Mouse (Mus musculus) heart, embryonic 11.5 days (tissue): Measurements from ENCODE around the gene Uspl1. TPM values are rescaled to one million over a fixed set of nuclear protein-coding genes. Genes with fewer than 3 reads are reported as not detected.

Experiments
- ATAC-seq: fragments of 200-750 bp; cut with Nextera tagmentation; replicated peaks from 2 replicates; pipeline ENCODE4 v1.8.0; 2017; ENCODE audit warnings: moderate library complexity; ENCODE audit not compliant: insufficient number of reproducible peaks, low FRiP score, low TSS enrichment
- H3K27ac ChIP-seq: fragments of 300-500 bp; sonication (generic); 2 replicates; pipeline ENCODE4 v1.5.1; 2014; ENCODE audit warnings: mild to moderate bottlenecking, low read depth, low read length
- H3K27me3 ChIP-seq: fragments of 300-500 bp; sonication (generic); 2 replicates; pipeline ENCODE4 v1.6.1; 2014; ENCODE audit warnings: mild to moderate bottlenecking, low read length, mixed read lengths; ENCODE audit not compliant: control insufficient read depth, insufficient read depth
- H3K36me3 ChIP-seq: fragments of 300-500 bp; sonication (generic); 2 replicates; pipeline ENCODE4 v1.6.1; 2014; ENCODE audit warnings: mild to moderate bottlenecking, low read length, moderate library complexity, mixed read lengths; ENCODE audit not compliant: control insufficient read depth, insufficient read depth
- H3K4me1 ChIP-seq: fragments of 300-500 bp; sonication (generic); 2 replicates; pipeline ENCODE4 v1.6.1; 2014; ENCODE audit warnings: low read length; ENCODE audit not compliant: control insufficient read depth, insufficient read depth
- H3K4me2 ChIP-seq: fragments of 300-500 bp; sonication (generic); 2 replicates; pipeline ENCODE4 v1.6.1; 2014; ENCODE audit warnings: mild to moderate bottlenecking, moderate library complexity
- H3K4me3 ChIP-seq: fragments of 300-500 bp; sonication (generic); 2 replicates; pipeline ENCODE4 v1.5.1; 2014; ENCODE audit warnings: low read depth, low read length
- H3K9ac ChIP-seq: fragments of 300-500 bp; sonication (generic); 2 replicates; pipeline ENCODE4 v1.6.1; 2014; ENCODE audit warnings: mild to moderate bottlenecking, low read depth, low read length, moderate library complexity
- H3K9me3 ChIP-seq: fragments of 300-500 bp; sonication (generic); replicated peaks from 2 replicates; pipeline ENCODE4 v1.6.1; 2016; ENCODE audit warnings: low read length; ENCODE audit not compliant: control insufficient read depth
- WGBS: fragments of 180-500 bp; shearing (Covaris S2); extraction: QIAGEN DNeasy Blood & Tissue Kit; methylation state at CpG from one replicate; pipeline ENCODE4 v1.1.7; 2014; ENCODE audit not compliant: insufficient replicate concordance; 5-methylcytosine and 5-hydroxymethylcytosine counted together
- polyA plus RNA-seq: library from polyadenylated mRNA; unstranded; fragments of >200 nt; fragmentation: Nextera tagmentation; extraction: Ambion mirVana; gene quantifications from 2 replicates; pipeline ENCODE4 v1.2.1, GENCODE M21; 2014

Gene Uspl1
- polyA plus RNA-seq, 1 experiment from 2014 or later: 42.8 TPM

- peaks cover 23% of the 10 kb centered on the region for H3K36me3 ChIP-seq
- no peak overlapping the region for H3K9ac ChIP-seq
- H3K4me1 ChIP-seq: no peaks in the 10 kb centered on the region; the same call in 1 of the 2 replicates
- H3K4me3 ChIP-seq: no peak overlapping the region
- H3K4me2 ChIP-seq: no peak overlapping the region
- no peaks in the 10 kb centered on the region for H3K9me3 ChIP-seq
- no peaks in the 10 kb centered on the region for H3K27me3 ChIP-seq
- WGBS: 13% methylated on average over 1 of the region's 1 CpGs
- no peak for ATAC-seq
- no peak overlapping the region for H3K27ac ChIP-seq
Observed at GRCm38 (mm10) chr5:149196611-149197010, 12.5 kb downstream of the Uspl1 start.

DNA sequence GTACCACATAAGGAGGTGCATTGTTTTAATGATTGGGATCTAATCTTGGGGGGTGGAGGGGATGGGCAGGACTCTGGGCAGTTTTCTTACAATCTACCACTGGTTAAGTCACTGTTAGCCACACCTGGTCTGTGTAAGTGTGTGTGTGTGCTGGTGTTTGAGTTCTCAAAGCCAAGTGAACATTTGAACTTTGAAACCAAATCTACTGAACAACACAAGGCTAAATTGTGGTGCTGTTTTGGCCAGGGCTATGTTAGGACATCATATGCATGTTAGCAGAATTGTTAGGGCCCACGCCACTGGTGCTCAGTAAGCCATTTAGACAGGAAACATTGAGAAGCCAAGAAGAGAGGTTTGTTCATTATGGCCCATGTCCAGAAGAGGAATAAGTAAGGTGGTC lies 14.6 kb downstream of the Uspl1 start:
- no peak overlapping the region for H3K4me2 ChIP-seq
- ATAC-seq: no peak
- H3K9me3 ChIP-seq: no peaks in the 10 kb centered on the region
- no peak overlapping the region for H3K4me3 ChIP-seq
- no peaks in the 10 kb centered on the region; the same call in 1 of the 2 replicates for H3K4me1 ChIP-seq
- 97% methylated on average over 1 of the region's 1 CpGs for WGBS
- H3K36me3 ChIP-seq: peaks cover 31% of the 10 kb centered on the region
- no peak overlapping the region for H3K27ac ChIP-seq
- no peaks in the 10 kb centered on the region for H3K27me3 ChIP-seq
- no peak overlapping the region for H3K9ac ChIP-seq

DNA sequence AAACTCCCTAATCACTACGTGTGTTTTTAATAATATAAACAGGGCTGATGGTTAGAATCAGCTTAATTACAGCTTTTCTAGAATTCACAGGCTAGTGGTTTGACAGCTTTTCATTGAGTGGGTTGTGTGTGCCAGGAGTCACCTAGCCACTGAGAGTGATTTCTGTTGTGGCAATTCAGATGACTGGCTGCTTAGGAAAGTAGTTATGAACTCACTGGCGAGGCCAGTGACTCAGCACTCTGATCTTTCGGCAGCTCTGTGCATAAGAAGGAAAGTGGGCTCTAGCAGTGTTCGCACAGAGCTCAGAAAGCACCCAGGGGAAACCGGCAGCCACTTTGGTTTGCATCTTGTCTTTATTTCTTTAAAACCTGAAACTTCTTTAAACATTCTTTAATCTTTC lies 18.8 kb downstream of the Uspl1 start:
- ATAC-seq: no peak
- WGBS: 76% methylated on average over 5 of the region's 5 CpGs
- Histone ChIP-seq H3K9ac (no peak overlapping the region), H3K4me1 (peaks cover 3% of the 10 kb centered on the region; the same call in 1 of the 2 replicates), H3K36me3 (peaks cover 37% of the 10 kb centered on the region), H3K27me3 (no peaks in the 10 kb centered on the region), H3K27ac (no peak overlapping the region), H3K4me2 (no peak overlapping the region), H3K9me3 (no peaks in the 10 kb centered on the region), H3K4me3 (no peak overlapping the region)

DNA sequence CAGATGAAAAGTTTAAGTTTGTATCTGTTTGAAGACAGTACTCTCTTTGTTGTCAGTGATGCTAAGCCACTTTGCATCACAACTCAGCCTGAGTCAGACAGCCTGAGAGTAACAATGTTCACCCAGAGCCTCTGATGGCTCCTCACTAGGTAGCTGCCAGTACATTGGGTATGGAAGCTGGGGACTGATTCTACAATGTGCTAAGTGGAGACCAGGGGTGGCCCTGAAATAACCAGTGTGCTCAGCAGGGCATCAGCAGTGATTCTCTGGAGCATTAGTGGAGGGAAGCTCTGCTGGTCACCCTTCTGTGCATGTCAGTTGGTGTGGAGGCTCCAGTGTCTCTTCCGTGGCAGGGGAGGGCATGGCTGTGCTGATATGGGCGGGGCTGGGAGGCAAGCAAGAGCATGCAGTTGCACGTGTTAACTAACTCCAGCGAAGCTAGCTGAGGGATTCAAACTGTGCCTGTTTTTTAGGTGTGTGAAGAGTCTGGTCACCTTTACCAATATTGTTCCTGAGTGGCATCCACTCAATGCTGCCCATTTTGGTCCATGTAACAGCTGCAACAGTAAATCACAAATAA lies 19.7 kb downstream of the Uspl1 start:
- WGBS: 82% methylated on average over 4 of the region's 4 CpGs
- Histone ChIP-seq H3K9ac (no peak overlapping the region), H3K9me3 (no peaks in the 10 kb centered on the region), H3K4me3 (no peak overlapping the region), H3K27me3 (no peaks in the 10 kb centered on the region), H3K4me2 (no peak overlapping the region), H3K4me1 (peaks cover 3% of the 10 kb centered on the region; the same call in 1 of the 2 replicates), H3K27ac (no peak overlapping the region), H3K36me3 (peaks cover 39% of the 10 kb centered on the region)
- no peak for ATAC-seq

DNA sequence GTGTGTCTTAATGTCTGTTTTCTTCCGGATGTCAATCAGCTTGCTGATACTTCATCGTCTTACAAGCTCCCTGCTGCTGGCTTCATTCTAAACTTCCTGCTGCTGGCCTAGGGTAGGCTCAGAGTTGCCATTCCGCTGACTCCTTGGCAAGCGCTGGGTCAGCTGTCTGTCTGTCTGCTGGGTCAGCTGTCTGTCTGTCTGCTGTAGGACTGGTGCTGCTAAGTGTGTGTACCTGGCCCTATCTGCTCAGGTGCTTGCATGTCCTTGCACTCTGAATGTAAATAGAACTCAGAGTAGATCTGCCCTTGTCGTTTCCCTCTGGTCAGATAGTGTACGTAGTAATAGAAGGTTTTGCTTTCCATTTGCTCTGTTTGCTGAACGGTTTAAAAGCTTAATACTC lies 20.7 kb downstream of the Uspl1 start:
- no peaks in the 10 kb centered on the region for H3K9me3 ChIP-seq
- ATAC-seq: no peak
- peaks cover 3% of the 10 kb centered on the region; the same call in 1 of the 2 replicates for H3K4me1 ChIP-seq
- no peaks in the 10 kb centered on the region for H3K27me3 ChIP-seq
- H3K9ac ChIP-seq: no peak overlapping the region
- no peak overlapping the region for H3K4me2 ChIP-seq
- WGBS: 88% methylated on average over 7 of the region's 7 CpGs
- H3K4me3 ChIP-seq: no peak overlapping the region
- no peak overlapping the region for H3K27ac ChIP-seq
- peaks cover 34% of the 10 kb centered on the region for H3K36me3 ChIP-seq

DNA sequence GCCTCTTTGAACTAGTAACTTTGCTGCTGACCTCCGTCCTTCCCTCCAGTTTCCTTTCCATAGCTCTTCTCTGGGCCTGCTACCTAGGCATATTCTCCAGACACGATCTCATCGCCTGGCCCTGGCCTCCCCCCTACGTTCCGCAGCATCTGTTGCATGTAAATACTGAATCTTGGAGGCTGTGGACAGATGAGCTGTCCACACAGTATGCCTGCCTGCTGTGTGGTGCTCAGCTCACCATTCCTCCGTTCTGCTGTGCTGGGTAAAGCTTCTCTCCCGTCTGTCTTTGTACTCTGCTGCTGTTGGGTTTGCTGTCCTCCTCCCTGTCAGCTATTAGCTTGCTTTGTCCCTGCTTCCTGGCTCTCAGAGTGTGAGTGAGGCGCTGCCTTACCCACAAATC lies 21.1 kb downstream of the Uspl1 start:
- no peak overlapping the region for H3K27ac ChIP-seq

GRCm38 (mm10) chr5:149206286-149206685 lies 22.1 kb downstream of the Uspl1 start:
- Histone ChIP-seq H3K4me1 (peaks cover 3% of the 10 kb centered on the region; the same call in 1 of the 2 replicates), H3K4me2 (no peak overlapping the region), H3K27ac (no peak overlapping the region), H3K4me3 (no peak overlapping the region), H3K9me3 (no peaks in the 10 kb centered on the region), H3K27me3 (no peaks in the 10 kb centered on the region), H3K9ac (no peak overlapping the region), H3K36me3 (peaks cover 33% of the 10 kb centered on the region)
- WGBS: 89% methylated on average over 5 of the region's 5 CpGs
- ATAC-seq: no peak

More for the DNA sequence above, 21.1 kb downstream of the Uspl1 start:
- no peak overlapping the region for H3K4me3 ChIP-seq
- no peak overlapping the region for H3K9ac ChIP-seq
- no peak overlapping the region for H3K4me2 ChIP-seq
- no peaks in the 10 kb centered on the region for H3K9me3 ChIP-seq
- H3K4me1 ChIP-seq: peaks cover 3% of the 10 kb centered on the region; the same call in 1 of the 2 replicates
- H3K27me3 ChIP-seq: no peaks in the 10 kb centered on the region
- WGBS: 73% methylated on average over 8 of the region's 8 CpGs
- ATAC-seq: no peak
- peaks cover 36% of the 10 kb centered on the region for H3K36me3 ChIP-seq

GRCm38 (mm10) chr5:149207661-149208060 lies 23.5 kb downstream of the Uspl1 start:
- WGBS: 85% methylated on average over 6 of the region's 6 CpGs
- Histone ChIP-seq H3K36me3 (peaks cover 32% of the 10 kb centered on the region), H3K9me3 (no peaks in the 10 kb centered on the region)

DNA sequence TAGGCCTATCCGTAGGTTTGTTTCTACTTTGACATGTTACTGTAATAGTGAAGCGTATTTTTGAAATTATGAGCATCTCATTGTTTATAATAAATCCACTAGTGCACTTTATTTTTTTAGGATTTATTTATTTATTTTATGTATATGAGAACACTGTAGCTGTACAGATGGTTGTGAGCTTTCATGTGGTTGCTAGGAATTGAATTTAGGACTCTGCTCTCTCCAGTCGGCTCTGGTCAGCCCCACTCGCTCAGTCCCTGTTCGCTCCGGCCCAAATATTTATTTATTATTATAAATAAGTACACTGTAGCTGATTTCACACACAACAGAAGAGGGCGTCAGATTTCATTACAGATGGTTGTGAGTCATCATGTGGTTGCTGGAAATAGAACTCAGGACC lies 24.6 kb downstream of the Uspl1 start:
- H3K4me2 ChIP-seq: no peak overlapping the region
- WGBS: 91% methylated on average over 7 of the region's 7 CpGs
- peaks cover 3% of the 10 kb centered on the region; the same call in 1 of the 2 replicates for H3K4me1 ChIP-seq
- no peak for ATAC-seq
- H3K9me3 ChIP-seq: no peaks in the 10 kb centered on the region
- H3K9ac ChIP-seq: no peak overlapping the region
- H3K27ac ChIP-seq: no peak overlapping the region
- H3K4me3 ChIP-seq: no peak overlapping the region
- H3K27me3 ChIP-seq: no peaks in the 10 kb centered on the region
- peaks cover 31% of the 10 kb centered on the region for H3K36me3 ChIP-seq

More at GRCm38 (mm10) chr5:149207661-149208060, 23.5 kb downstream of the Uspl1 start:
- Histone ChIP-seq H3K27ac (no peak overlapping the region), H3K9ac (no peak overlapping the region), H3K27me3 (no peaks in the 10 kb centered on the region), H3K4me3 (no peak overlapping the region), H3K4me2 (no peak overlapping the region), H3K4me1 (peaks cover 3% of the 10 kb centered on the region; the same call in 1 of the 2 replicates)
- no peak for ATAC-seq
